Mouse (Mus musculus) midbrain, embryonic 14.5 days (tissue): ENCODE results near the gene Fancb. TPM values are rescaled to one million over a fixed set of nuclear protein-coding genes. Genes with fewer than 3 reads are reported as not detected.

Experiments
- ATAC-seq: fragments of 200-750 bp; cut with Nextera tagmentation; 2 replicates; pipeline ENCODE4 v1.8.0; 2017; ENCODE audit warnings: moderate number of reproducible peaks, moderate library complexity; ENCODE audit not compliant: low FRiP score, low TSS enrichment
- DNase-seq: peaks from one replicate; pipeline ENCODE4 v3.0.0-alpha.2; 2015
- H3K27ac ChIP-seq: fragments of 300-500 bp; sonication (generic); replicated peaks from 2 replicates; pipeline ENCODE4 v1.5.1; 2014; ENCODE audit warnings: mild to moderate bottlenecking, low read depth, low read length, moderate library complexity
- H3K27me3 ChIP-seq: fragments of 300-500 bp; sonication (generic); 2 replicates; pipeline ENCODE4 v1.6.1; 2014; ENCODE audit warnings: low read length, control low read depth, mixed read lengths; ENCODE audit not compliant: control insufficient read depth, insufficient read depth
- H3K36me3 ChIP-seq: fragments of 300-500 bp; sonication (generic); 2 replicates; pipeline ENCODE4 v1.6.1; 2014; ENCODE audit warnings: low read length, control low read depth; ENCODE audit not compliant: control insufficient read depth, insufficient read depth
- H3K4me1 ChIP-seq: fragments of 300-500 bp; sonication (generic); 2 replicates; pipeline ENCODE4 v1.6.1; 2014; ENCODE audit warnings: mild to moderate bottlenecking, antibody characterized with exemption, low read length, control low read depth; ENCODE audit not compliant: control insufficient read depth, insufficient read depth
- H3K4me2 ChIP-seq: fragments of 300-500 bp; sonication (generic); 2 replicates; pipeline ENCODE4 v1.6.1; 2014; ENCODE audit warnings: mild to moderate bottlenecking, low read length, moderate library complexity
- H3K4me3 ChIP-seq: fragments of 300-500 bp; sonication (generic); replicated peaks from 2 replicates; pipeline ENCODE4 v1.5.1; 2014; ENCODE audit warnings: low read depth, low read length
- H3K9ac ChIP-seq: fragments of 300-500 bp; sonication (generic); replicated peaks from 2 replicates; pipeline ENCODE4 v1.6.1; 2014; ENCODE audit warnings: mild to moderate bottlenecking, low read length, moderate library complexity
- H3K9me3 ChIP-seq: fragments of 300-500 bp; sonication (generic); 2 replicates; pipeline ENCODE4 v1.6.1; 2016; ENCODE audit warnings: low read length, control low read depth, mixed read lengths; ENCODE audit not compliant: control insufficient read depth
- WGBS: fragments of 180-500 bp; shearing (Covaris S2); extraction: QIAGEN DNeasy Blood & Tissue Kit; methylation state at CpG from one replicate; pipeline ENCODE4 v1.1.7; 2014; 5-methylcytosine and 5-hydroxymethylcytosine counted together
- polyA plus RNA-seq: library from polyadenylated mRNA; unstranded; fragments of >200 nt; fragmentation: Nextera tagmentation; extraction: Ambion mirVana; gene quantifications from 2 replicates; pipeline ENCODE4 v1.2.1, GENCODE M21; 2014

The Fancb gene
- 3.0 and 3.4 TPM in 2 replicates for polyA plus RNA-seq

- H3K9me3 ChIP-seq: no peaks in the 10 kb centered on the region
- peak within 1 kb of the TSS; percentile 54 for H3K9ac ChIP-seq
- DNase-seq (peak; percentile 89), ATAC-seq (peak; percentile 99)
- 17% methylated on average over 26 of the region's 26 CpGs for WGBS
- peak within 1 kb of the TSS; percentile 60; the same call in 1 of the 2 replicates for H3K27ac ChIP-seq
- H3K4me2 ChIP-seq: peak within 1 kb of the TSS; percentile 57
- no peaks in the 10 kb centered on the region for H3K4me1 ChIP-seq
- H3K36me3 ChIP-seq: no peaks in the 10 kb centered on the region
- no peaks in the 10 kb centered on the region for H3K27me3 ChIP-seq
- H3K4me3 ChIP-seq: peak within 1 kb of the TSS; percentile 49
These were observed at the start of gene Fancb, which contains the start of gene Mospd2 for GRCm38 (mm10) chrX:164980193-164980775. Gene Fancb (plus strand): TSS chrX:164980592. Gene Mospd2 (minus strand): TSS chrX:164980375.

GRCm38 (mm10) chrX:164941540-164941939 is 38.9 kb upstream of the Fancb start:
- no peak for ATAC-seq
- no peak overlapping the region for H3K4me2 ChIP-seq

GRCm38 (mm10) chrX:164951858-164952576 is 28.4 kb upstream of the Fancb start:
- no peak overlapping the region for H3K9ac ChIP-seq
- WGBS: 86% methylated on average over 11 of the region's 11 CpGs
- H3K4me3 ChIP-seq: no peak overlapping the region
- DNase-seq (no peak), ATAC-seq (no peak)
- H3K27ac ChIP-seq: no peak overlapping the region
- no peaks in the 10 kb centered on the region for H3K36me3 ChIP-seq
- H3K4me2 ChIP-seq: no peak overlapping the region
- H3K27me3 ChIP-seq: no peaks in the 10 kb centered on the region
- no peaks in the 10 kb centered on the region for H3K4me1 ChIP-seq
- no peaks in the 10 kb centered on the region for H3K9me3 ChIP-seq

More at GRCm38 (mm10) chrX:164941540-164941939, 38.9 kb upstream of the Fancb start:
- DNase-seq: no peak
- no peaks in the 10 kb centered on the region for H3K9me3 ChIP-seq
- no peak overlapping the region for H3K9ac ChIP-seq
- H3K4me1 ChIP-seq: no peaks in the 10 kb centered on the region
- no peak overlapping the region for H3K4me3 ChIP-seq
- peaks cover 6% of the 10 kb centered on the region; the same call in 1 of the 2 replicates for H3K36me3 ChIP-seq
- WGBS: 96% methylated on average over 5 of the region's 5 CpGs
- H3K27me3 ChIP-seq: no peaks in the 10 kb centered on the region
- no peak overlapping the region for H3K27ac ChIP-seq

GRCm38 (mm10) chrX:164952601-164953375 is 27.6 kb upstream of the Fancb start:
- Histone ChIP-seq H3K36me3 (no peaks in the 10 kb centered on the region), H3K9ac (no peak overlapping the region), H3K27ac (no peak overlapping the region), H3K4me3 (no peak overlapping the region), H3K9me3 (no peaks in the 10 kb centered on the region), H3K27me3 (no peaks in the 10 kb centered on the region), H3K4me2 (no peak overlapping the region), H3K4me1 (no peaks in the 10 kb centered on the region)
- ATAC-seq (no peak), DNase-seq (no peak)
- WGBS: 79% methylated on average over 5 of the region's 5 CpGs

GRCm38 (mm10) chrX:164965750-164966448 is 14.5 kb upstream of the Fancb start:
- Histone ChIP-seq H3K4me1 (no peaks in the 10 kb centered on the region), H3K9me3 (no peaks in the 10 kb centered on the region), H3K27ac (no peak overlapping the region), H3K4me3 (no peak overlapping the region), H3K36me3 (no peaks in the 10 kb centered on the region), H3K9ac (no peak overlapping the region), H3K4me2 (no peak overlapping the region), H3K27me3 (no peaks in the 10 kb centered on the region)
- DNase-seq: no peak
- no peak for ATAC-seq
- 91% methylated on average over 3 of the region's 3 CpGs for WGBS

GRCm38 (mm10) chrX:164971206-164971605 is 9.2 kb upstream of the Fancb start:
- ATAC-seq (no peak), DNase-seq (no peak)
- H3K4me1 ChIP-seq: no peaks in the 10 kb centered on the region
- H3K36me3 ChIP-seq: no peaks in the 10 kb centered on the region
- 91% methylated on average over 3 of the region's 3 CpGs for WGBS
- H3K9me3 ChIP-seq: no peaks in the 10 kb centered on the region
- no peak overlapping the region for H3K9ac ChIP-seq
- no peak overlapping the region for H3K4me3 ChIP-seq
- H3K4me2 ChIP-seq: no peak overlapping the region
- H3K27ac ChIP-seq: no peak overlapping the region
- H3K27me3 ChIP-seq: no peaks in the 10 kb centered on the region

- Histone ChIP-seq H3K36me3 (no peaks in the 10 kb centered on the region), H3K9ac (no peak overlapping the region), H3K27me3 (no peaks in the 10 kb centered on the region), H3K9me3 (no peaks in the 10 kb centered on the region), H3K27ac (no peak overlapping the region), H3K4me3 (peak overlapping the region; percentile 49; the same call in 1 of the 2 replicates), H3K4me2 (peak overlapping the region; percentile 57), H3K4me1 (no peaks in the 10 kb centered on the region)
- no peak for DNase-seq
- WGBS: 96% methylated on average over 2 of the region's 2 CpGs
- no peak for ATAC-seq
These were observed 1.5 kb upstream of the Fancb start for GRCm38 (mm10) chrX:164978866-164979265.

GRCm38 (mm10) chrX:165003141-165003540 is 22.7 kb downstream of the Fancb start:
- Histone ChIP-seq H3K4me2 (no peak overlapping the region), H3K4me3 (no peak overlapping the region), H3K27ac (no peak overlapping the region), H3K27me3 (no peaks in the 10 kb centered on the region; the same call in 1 of the 2 replicates), H3K4me1 (no peaks in the 10 kb centered on the region), H3K9ac (no peak overlapping the region), H3K36me3 (no peaks in the 10 kb centered on the region), H3K9me3 (no peaks in the 10 kb centered on the region)
- 52% methylated on average over 4 of the region's 4 CpGs for WGBS
- no peak for ATAC-seq
- DNase-seq: no peak
